20 mouse cellular contexts compared by ENCODE assay signal in genomic region chr12:31984206-31984605, GRCm38 (mm10). TPM values are rescaled to one million over a fixed set of nuclear protein-coding genes. Genes with fewer than 3 reads are reported as not detected.
DNase-seq lines count a peak whose midpoint lies in the region; ATAC-seq lines count a peak whose summit lies in the region.
"Had no signal": no experiment of that assay in that cellular context is flagged by ENCODE, and none has a peak within 500 bp of the region (broad histone marks: within the 10 kb centered on the region; RNA-seq: fewer than 3 reads in every experiment).

No protein-coding gene starts in this region.

- ATAC-seq in forebrain, embryonic 15.5 days (replicated peaks) = peak; percentile 27; the same call in 1 of the 2 replicates
- ATAC-seq in forebrain, embryonic 12.5 days (ENCODE audit: low FRiP score) = no peak
- no peak for ATAC-seq in kidney, embryonic 16.5 days (ENCODE audit: low FRiP score, low TSS enrichment)
- ATAC-seq in midbrain, embryonic 13.5 days = peak; percentile 34; the same call in 1 of the 2 replicates
- no peak for ATAC-seq in midbrain, embryonic 14.5 days (ENCODE audit: low FRiP score, low TSS enrichment)
- peak; percentile 15; the same call in 1 of the 2 replicates for ATAC-seq in midbrain, embryonic 15.5 days (replicated peaks)

- no peaks in the 10 kb centered on the region for H3K36me3 ChIP-seq in forebrain, embryonic 15.5 days
- 0 out of 2 replicates have a peak, but pooled peaks cover 3% of the 10 kb centered on the region for H3K36me3 ChIP-seq in forebrain, embryonic 12.5 days (replicated peaks)
- no peaks in the 10 kb centered on the region for H3K36me3 ChIP-seq in kidney, embryonic 16.5 days (ENCODE audit: insufficient read depth, low read length)
- no peaks in the 10 kb centered on the region; the same call in 1 of the 2 replicates for H3K36me3 ChIP-seq in midbrain, embryonic 13.5 days
- peaks cover 8% of the 10 kb centered on the region; the same call in 1 of the 2 replicates for H3K36me3 ChIP-seq in midbrain, embryonic 14.5 days (ENCODE audit: control insufficient read depth, insufficient read depth, low read length)
- H3K36me3 ChIP-seq in midbrain, embryonic 15.5 days (replicated peaks) = no peaks in the 10 kb centered on the region
- H3K36me3 ChIP-seq: embryonic facial prominence, embryonic 13.5 days; heart, embryonic 15.5 days; limb, embryonic 15.5 days; neural tube, embryonic 12.5 days; stomach, embryonic 15.5 days had no signal

- 27% methylated on average over 2 of the region's 2 CpGs for WGBS in forebrain, embryonic 15.5 days
- 54% methylated on average over 2 of the region's 2 CpGs for WGBS in forebrain, embryonic 12.5 days
- 57% methylated on average over 2 of the region's 2 CpGs for WGBS in kidney, embryonic 16.5 days
- WGBS in midbrain, embryonic 13.5 days = 59% methylated on average over 2 of the region's 2 CpGs
- 62% methylated on average over 2 of the region's 2 CpGs for WGBS in midbrain, embryonic 14.5 days
- WGBS in midbrain, embryonic 15.5 days = 41% methylated on average over 2 of the region's 2 CpGs

- DNase-seq in kidney, adult 11 months = no peak
- no peak for DNase-seq in midbrain, embryonic 14.5 days
- no peak for DNase-seq in thymus, postnatal 0 days (ENCODE audit: low spot score)
- DNase-seq: adrenal gland, postnatal 10 days; B cell, adult 2 months; cerebellum, adult 2 months; kidney, adult 2 months; lung, adult 18-20 months; lung, postnatal 36 days; thymus, postnatal 25 days had no signal

- peaks cover 30% of the 10 kb centered on the region for H3K4me1 ChIP-seq in forebrain, embryonic 15.5 days
- H3K4me1 ChIP-seq in forebrain, embryonic 12.5 days = peaks cover 9% of the 10 kb centered on the region
- H3K4me1 ChIP-seq in kidney, embryonic 16.5 days (ENCODE audit: insufficient read depth, low read length) = no peaks in the 10 kb centered on the region
- H3K4me1 ChIP-seq in midbrain, embryonic 13.5 days (replicated peaks) = peaks cover 7% of the 10 kb centered on the region; the same call in 1 of the 2 replicates
- H3K4me1 ChIP-seq in midbrain, embryonic 14.5 days (ENCODE audit: control insufficient read depth, insufficient read depth, low read length) = 0 out of 2 replicates have a peak, but pooled peaks cover 7% of the 10 kb centered on the region
- H3K4me1 ChIP-seq in midbrain, embryonic 15.5 days = peaks cover 14% of the 10 kb centered on the region
- H3K4me1 ChIP-seq: heart, embryonic 15.5 days; neural tube, embryonic 12.5 days; stomach, embryonic 15.5 days had no signal

- no peak overlapping the region for H3K9ac ChIP-seq in forebrain, embryonic 15.5 days (replicated peaks)
- no peak overlapping the region for H3K9ac ChIP-seq in forebrain, embryonic 12.5 days
- H3K9ac ChIP-seq in kidney, embryonic 16.5 days (replicated peaks; ENCODE audit: low read length) = no peak overlapping the region
- no peak overlapping the region for H3K9ac ChIP-seq in midbrain, embryonic 13.5 days (replicated peaks)
- H3K9ac ChIP-seq in midbrain, embryonic 14.5 days (replicated peaks; ENCODE audit: low read length) = no peak overlapping the region
- no peak overlapping the region for H3K9ac ChIP-seq in midbrain, embryonic 15.5 days
- H3K9ac ChIP-seq: embryonic facial prominence, embryonic 13.5 days; heart, embryonic 15.5 days; limb, embryonic 15.5 days; neural tube, embryonic 12.5 days; stomach, embryonic 15.5 days had no signal

- peak overlapping the region; percentile 83 for H3K27ac ChIP-seq in forebrain, embryonic 15.5 days (replicated peaks)
- no peak overlapping the region for H3K27ac ChIP-seq in forebrain, embryonic 12.5 days
- H3K27ac ChIP-seq in kidney, embryonic 16.5 days (ENCODE audit: low read length) = no peak overlapping the region
- H3K27ac ChIP-seq in midbrain, embryonic 13.5 days = no peak overlapping the region
- no peak overlapping the region for H3K27ac ChIP-seq in midbrain, embryonic 14.5 days (replicated peaks; ENCODE audit: low read depth, low read length)
- H3K27ac ChIP-seq in midbrain, embryonic 15.5 days = peak overlapping the region; percentile 43; the same call in 1 of the 2 replicates
- H3K27ac ChIP-seq: embryonic facial prominence, embryonic 13.5 days; heart, embryonic 15.5 days; limb, embryonic 15.5 days; neural tube, embryonic 12.5 days; stomach, embryonic 15.5 days had no signal

- H3K9me3 ChIP-seq in forebrain, embryonic 15.5 days = no peaks in the 10 kb centered on the region
- H3K9me3 ChIP-seq in forebrain, embryonic 12.5 days = no peaks in the 10 kb centered on the region
- H3K9me3 ChIP-seq in kidney, embryonic 16.5 days (ENCODE audit: low read length) = no peaks in the 10 kb centered on the region
- no peaks in the 10 kb centered on the region for H3K9me3 ChIP-seq in midbrain, embryonic 13.5 days
- no peaks in the 10 kb centered on the region for H3K9me3 ChIP-seq in midbrain, embryonic 14.5 days (ENCODE audit: control insufficient read depth, low read length)
- H3K9me3 ChIP-seq in midbrain, embryonic 15.5 days = no peaks in the 10 kb centered on the region
- H3K9me3 ChIP-seq: embryonic facial prominence, embryonic 13.5 days; heart, embryonic 15.5 days; limb, embryonic 15.5 days; neural tube, embryonic 12.5 days; stomach, embryonic 15.5 days had no signal

- no peaks in the 10 kb centered on the region for H3K27me3 ChIP-seq in forebrain, embryonic 15.5 days
- H3K27me3 ChIP-seq in forebrain, embryonic 12.5 days = no peaks in the 10 kb centered on the region
- no peaks in the 10 kb centered on the region for H3K27me3 ChIP-seq in kidney, embryonic 16.5 days (ENCODE audit: insufficient read depth, low read length)
- no peaks in the 10 kb centered on the region for H3K27me3 ChIP-seq in midbrain, embryonic 13.5 days
- no peaks in the 10 kb centered on the region for H3K27me3 ChIP-seq in midbrain, embryonic 14.5 days (ENCODE audit: control insufficient read depth, insufficient read depth, low read length)
- H3K27me3 ChIP-seq in midbrain, embryonic 15.5 days (replicated peaks) = no peaks in the 10 kb centered on the region
- H3K27me3 ChIP-seq: embryonic facial prominence, embryonic 13.5 days; heart, embryonic 15.5 days; limb, embryonic 15.5 days; neural tube, embryonic 12.5 days; stomach, embryonic 15.5 days had no signal

- no peak overlapping the region for H3K4me2 ChIP-seq in forebrain, embryonic 15.5 days (replicated peaks)
- no peak overlapping the region for H3K4me2 ChIP-seq in forebrain, embryonic 12.5 days
- 0 out of 2 replicates have a peak overlapping the region, but pooled peaks have one; percentile 13 for H3K4me2 ChIP-seq in kidney, embryonic 16.5 days (replicated peaks; ENCODE audit: low read depth, low read length)
- H3K4me2 ChIP-seq in midbrain, embryonic 13.5 days (replicated peaks) = no peak overlapping the region
- no peak overlapping the region for H3K4me2 ChIP-seq in midbrain, embryonic 14.5 days (ENCODE audit: low read length)
- H3K4me2 ChIP-seq in midbrain, embryonic 15.5 days = no peak overlapping the region
- H3K4me2 ChIP-seq: embryonic facial prominence, embryonic 13.5 days; heart, embryonic 15.5 days; limb, embryonic 15.5 days; neural tube, embryonic 12.5 days; stomach, embryonic 15.5 days had no signal

- H3K4me3 ChIP-seq in forebrain, embryonic 15.5 days = no peak overlapping the region
- no peak overlapping the region for H3K4me3 ChIP-seq in forebrain, embryonic 12.5 days (replicated peaks)
- H3K4me3 ChIP-seq in kidney, embryonic 16.5 days (ENCODE audit: low read length) = no peak overlapping the region
- H3K4me3 ChIP-seq in midbrain, embryonic 13.5 days (replicated peaks) = no peak overlapping the region
- no peak overlapping the region for H3K4me3 ChIP-seq in midbrain, embryonic 14.5 days (replicated peaks; ENCODE audit: low read depth, low read length)
- H3K4me3 ChIP-seq in midbrain, embryonic 15.5 days = no peak overlapping the region
- H3K4me3 ChIP-seq: embryonic facial prominence, embryonic 13.5 days; heart, embryonic 15.5 days; limb, embryonic 15.5 days; neural tube, embryonic 12.5 days; stomach, embryonic 15.5 days had no signal

RNA-seq across cellular contexts. Expression of gene Hbp1, which starts 33.9 kb away (rescaled TPM):
- polyA plus RNA-seq in forebrain, embryonic 15.5 days (2015; fragmentation: Nextera tagmentation; extraction: Ambion mirVana) = 85.6 and 87.7 TPM in 2 replicates
- 81.3 and 85.2 TPM in 2 replicates for polyA plus RNA-seq in forebrain, embryonic 12.5 days (2016; fragmentation: Nextera tagmentation; extraction: Ambion mirVana)
- 127 and 132 TPM in 2 replicates for polyA plus RNA-seq in kidney, embryonic 16.5 days (2015; fragmentation: Nextera tagmentation; extraction: Ambion mirVana)
- 70.4 and 78.0 TPM in 2 replicates for polyA plus RNA-seq in midbrain, embryonic 13.5 days (2015; fragmentation: Nextera tagmentation; extraction: Ambion mirVana)
- 46.2 and 70.8 TPM in 2 replicates for polyA plus RNA-seq in midbrain, embryonic 14.5 days (2014; fragmentation: Nextera tagmentation; extraction: Ambion mirVana)
- polyA plus RNA-seq in midbrain, embryonic 15.5 days (2015; fragmentation: Nextera tagmentation; extraction: Ambion mirVana) = 48.3 and 49.2 TPM in 2 replicates
- polyA plus RNA-seq in thymus, postnatal 0 days (2015; fragmentation: Nextera tagmentation; extraction: Ambion mirVana) = 83.5 and 91.0 TPM in 2 replicates

Comparison
In these comparisons a context has a peak if more than half of its experiments do, and no peak if none do; other contexts are left out.
1. ATAC-seq: peak in forebrain, embryonic 15.5 days (single experiment), midbrain, embryonic 13.5 days (single experiment) and midbrain, embryonic 15.5 days (single experiment); none in forebrain, embryonic 12.5 days (single experiment), kidney, embryonic 16.5 days (single experiment) and midbrain, embryonic 14.5 days (single experiment).
2. H3K27ac ChIP-seq: peak in forebrain, embryonic 15.5 days (single experiment) and midbrain, embryonic 15.5 days (single experiment); none in forebrain, embryonic 12.5 days (single experiment), kidney, embryonic 16.5 days (single experiment), midbrain, embryonic 13.5 days (single experiment) and midbrain, embryonic 14.5 days (single experiment).